Mouse (Mus musculus) heart, postnatal 4 days (tissue): ENCODE measurements at regions not wholly inside any gene's neighbourhood (a gene's known extent, or its start where the extent isn't known, plus 50 kb on each side); places are given as distances from the start of the nearest gene placed in this dataset.
"Not testable (repeated sequence)": the region's sequence is repeated elsewhere in the genome, so short reads cannot be mapped to it uniquely, and the experiment has no call there.

Experiments
- DNase-seq: peaks from one replicate; pipeline ENCODE4 v3.0.0; 2021

DNA sequence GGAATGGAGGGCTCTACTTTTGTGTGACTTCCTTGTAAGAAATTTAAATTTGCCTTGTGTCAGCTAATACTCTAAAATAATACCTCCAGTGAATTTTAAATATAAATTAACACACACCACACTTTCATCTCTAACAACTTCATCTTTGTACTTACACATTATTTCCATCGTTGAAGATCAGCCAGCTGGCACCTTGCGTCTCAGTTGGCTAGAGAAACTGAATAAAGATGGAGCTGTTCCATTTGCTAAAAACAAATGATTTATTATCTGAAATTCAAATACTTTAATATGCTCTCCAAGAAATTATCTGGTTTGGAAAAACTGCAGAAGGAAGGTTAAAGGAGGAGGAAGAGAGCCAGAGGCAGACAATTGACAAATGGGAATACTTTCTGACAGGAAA, 122.0 kb upstream of the Gm11096 start:
- DNase-seq, result peak; percentile 11

DNA sequence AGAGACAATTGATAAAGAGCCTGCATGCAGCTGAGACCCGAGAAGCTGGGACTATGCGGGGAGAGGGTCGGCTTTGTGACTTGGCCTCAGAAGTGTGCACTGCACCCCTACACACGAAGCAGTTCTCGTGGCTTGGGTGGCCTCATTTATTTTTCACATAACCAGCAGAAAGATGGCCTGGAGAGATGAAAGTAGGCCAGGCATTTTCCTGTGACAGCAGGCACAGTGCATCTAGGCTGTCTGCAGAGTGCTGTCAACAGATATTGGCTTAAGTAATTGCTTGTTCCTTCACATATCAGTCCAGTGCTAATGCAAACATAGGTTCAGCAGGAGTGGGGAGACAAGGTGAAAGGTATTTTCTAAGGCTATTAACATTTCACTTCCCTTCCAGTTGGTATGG, 124.9 kb upstream of the Gm11096 start:
- DNase-seq, result no peak

DNA sequence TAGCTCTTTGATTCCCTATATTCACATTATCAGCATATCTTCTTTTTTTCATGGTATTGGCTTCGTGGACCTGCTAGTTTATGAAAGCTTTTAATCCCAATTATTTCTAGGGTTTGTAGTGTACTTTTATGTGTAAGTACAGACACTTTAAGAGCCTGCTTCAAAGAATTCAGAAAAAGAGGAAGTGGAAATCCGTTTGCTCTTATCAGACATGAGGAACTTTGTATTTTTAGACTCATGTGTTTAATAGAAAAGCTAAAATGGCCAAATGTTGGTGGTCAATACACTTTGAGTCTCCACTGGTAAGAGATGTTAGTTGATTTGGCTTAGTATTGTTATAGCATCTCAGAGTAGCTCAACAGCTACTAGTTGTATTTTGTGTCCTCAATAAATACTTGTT, 135.7 kb upstream of the Gm11096 start:
- no peak for DNase-seq

DNA sequence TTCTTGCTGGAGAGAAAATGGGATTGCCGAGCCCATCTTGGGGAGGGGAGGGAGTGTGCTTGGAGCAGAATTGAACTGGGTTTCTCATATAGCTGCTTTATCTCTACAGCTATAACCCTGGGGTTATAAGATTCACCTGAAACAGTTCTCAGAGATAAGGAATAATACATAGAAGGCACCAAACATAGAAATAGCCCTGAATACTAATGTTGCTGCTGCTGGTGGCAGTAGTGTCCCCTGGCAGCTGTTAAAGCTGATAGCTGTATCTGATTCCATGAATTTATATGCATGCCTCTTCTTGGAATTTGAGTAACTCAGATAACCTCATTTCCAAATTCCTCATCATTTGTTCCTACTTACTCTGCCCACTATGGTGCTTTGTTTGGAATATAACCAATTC, 137.0 kb upstream of the Gm11096 start:
- no peak for DNase-seq

GRCm38 (mm10) chr17:81302490-81302889, 139.1 kb upstream of the Gm11096 start:
- DNase-seq, result no peak

GRCm38 (mm10) chr17:81291829-81292228, 149.7 kb upstream of the Gm11096 start:
- no peak for DNase-seq

- DNase-seq, result no peak
Measured at GRCm38 (mm10) chr17:81282543-81282942, 159.0 kb upstream of the Gm11096 start.

DNA sequence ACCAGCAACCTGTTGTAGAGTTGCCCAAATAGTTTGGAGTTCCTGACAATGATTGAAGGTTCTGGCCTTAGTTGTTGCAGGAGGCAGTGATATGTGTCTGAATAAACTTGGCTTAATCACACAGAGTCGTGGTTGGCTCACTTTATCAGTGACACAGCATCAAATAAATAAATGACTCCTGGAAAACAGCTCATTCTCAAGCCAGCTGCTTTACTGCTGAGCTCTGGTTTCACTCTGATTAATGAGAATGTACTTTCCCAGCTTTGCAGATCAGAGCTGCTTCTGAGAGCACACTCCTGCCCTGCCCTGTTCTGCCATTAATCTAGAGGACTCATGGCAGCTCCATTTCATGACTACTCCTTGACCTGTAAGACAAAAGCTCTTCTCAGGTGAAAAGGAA, 171.3 kb upstream of the Gm11096 start:
- DNase-seq, result no peak

GRCm38 (mm10) chr17:81261957-81262356, 179.6 kb upstream of the Gm11096 start:
- DNase-seq, result no peak

GRCm38 (mm10) chr17:81260036-81260435, 181.5 kb upstream of the Gm11096 start:
- DNase-seq, result no peak

DNA sequence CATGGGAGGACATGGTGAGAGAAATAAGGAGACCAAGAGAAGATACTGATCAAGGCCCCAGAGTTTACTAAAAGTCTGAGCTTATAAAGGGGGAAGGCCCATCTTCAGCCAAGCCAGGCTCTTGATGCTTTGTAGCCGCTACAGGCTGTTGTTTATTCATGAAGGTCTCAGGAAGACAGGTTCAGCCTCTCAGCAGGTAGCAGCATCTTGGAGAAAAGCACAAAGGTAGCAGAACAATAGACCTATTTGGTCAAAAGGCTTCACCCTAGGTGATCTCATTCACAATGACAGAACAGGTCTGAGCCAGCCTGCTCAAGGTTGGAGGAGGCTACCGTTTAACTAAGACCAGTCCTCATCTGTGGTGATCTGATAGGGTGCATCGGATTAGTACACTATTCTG, 185.5 kb upstream of the Gm11096 start:
- DNase-seq, result no peak

DNA sequence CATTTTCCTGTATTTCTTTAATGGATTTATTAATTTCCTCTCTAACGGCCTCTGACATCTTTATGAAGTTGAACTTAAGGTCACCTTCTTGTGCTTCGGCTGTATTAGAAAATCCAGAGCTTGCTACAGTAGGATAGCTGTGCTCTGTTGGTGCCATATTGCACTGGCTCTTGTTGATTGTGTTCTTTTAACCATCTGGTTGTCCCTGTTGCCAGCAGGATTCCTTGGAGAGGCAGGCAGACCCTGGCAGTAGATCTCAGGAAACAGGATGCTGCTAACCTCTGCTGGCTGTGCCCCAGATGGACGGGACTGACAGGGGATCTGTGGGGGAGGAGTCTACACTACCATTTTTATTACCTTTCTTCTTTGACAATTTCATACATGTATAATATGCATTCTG, 185.9 kb upstream of the Thumpd2 start:
- DNase-seq, result no peak

DNA sequence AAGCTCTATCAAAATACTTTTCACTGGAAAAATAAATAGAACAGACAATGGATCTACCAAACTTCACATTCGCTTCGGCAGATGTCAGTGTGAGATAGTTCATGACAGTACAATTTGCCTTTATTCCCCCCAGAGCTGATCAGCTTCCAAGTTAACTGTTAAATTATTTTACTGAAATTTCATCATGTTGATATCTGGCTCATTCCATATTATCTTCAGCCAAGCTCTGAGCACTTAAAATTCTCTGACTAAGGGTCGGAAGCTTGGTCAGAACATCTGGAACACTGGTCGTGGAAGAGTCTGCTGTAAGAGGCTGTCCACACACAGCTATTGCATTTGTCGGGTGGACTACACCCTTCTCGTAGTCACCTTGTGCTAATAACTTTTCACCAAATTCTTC, 181.3 kb upstream of the Thumpd2 start:
- DNase-seq, result no peak

DNA sequence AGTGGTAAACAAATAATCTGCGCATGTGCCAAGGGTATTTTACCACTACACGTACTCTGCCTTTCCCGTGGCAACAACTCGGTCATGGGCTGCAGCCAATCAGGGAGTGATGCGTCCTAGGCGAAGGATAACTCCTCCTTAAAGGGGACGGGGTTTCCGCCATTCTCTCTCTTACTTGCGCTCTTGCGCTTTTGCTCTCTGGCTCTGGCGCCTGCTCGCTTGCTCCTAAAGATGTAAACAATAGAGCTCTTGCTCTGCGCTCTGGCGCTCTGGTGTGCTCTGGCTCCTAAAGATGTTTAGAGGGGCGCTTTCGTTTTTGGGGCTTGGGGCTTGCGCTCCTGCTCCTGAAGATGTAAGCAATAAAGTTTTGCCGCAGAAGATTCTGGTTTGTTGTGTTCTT, 166.9 kb upstream of the Thumpd2 start:
- DNase-seq, result not testable (repeated sequence)

DNA sequence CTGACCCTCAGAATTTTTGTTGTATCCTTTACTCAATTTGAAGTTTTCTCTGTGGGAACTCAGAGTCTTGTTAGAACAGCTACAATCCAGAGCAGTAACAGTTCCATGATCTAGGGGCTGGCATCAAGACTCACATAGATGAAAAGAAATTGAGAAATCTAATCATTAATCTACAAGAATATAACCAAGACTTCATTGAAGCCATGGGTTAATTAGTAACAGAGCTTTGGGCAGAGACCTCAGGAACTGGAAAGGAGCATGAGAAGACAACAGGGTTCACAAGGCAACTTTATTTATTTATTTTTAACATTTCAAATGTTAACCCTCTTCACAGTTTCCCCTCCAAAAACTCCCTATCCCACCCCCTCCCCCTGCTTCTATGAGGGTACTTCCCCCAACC, 160.4 kb upstream of the Thumpd2 start:
- DNase-seq, result no peak

DNA sequence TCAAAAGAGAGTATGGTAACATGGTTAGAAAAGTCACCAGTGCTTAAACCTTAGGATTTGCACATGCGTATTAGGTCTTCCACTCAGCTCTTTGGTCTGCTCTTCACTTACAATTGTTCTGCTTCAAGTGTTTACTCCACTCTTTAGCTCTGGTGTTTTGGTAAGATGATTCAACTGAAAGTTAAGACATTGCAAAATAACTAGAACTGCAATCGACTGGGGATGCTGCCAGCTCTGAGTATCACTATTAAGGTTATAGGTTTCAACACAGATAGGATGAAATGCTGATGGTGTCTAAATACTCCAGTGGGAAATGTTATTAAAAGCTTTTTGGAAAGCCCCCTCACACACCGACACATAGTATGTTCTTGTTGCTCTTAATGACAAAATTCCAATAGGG, 156.6 kb upstream of the Thumpd2 start:
- DNase-seq, result no peak

GRCm38 (mm10) chr17:81214844-81215243, 150.0 kb upstream of the Thumpd2 start:
- DNase-seq, result no peak

DNA sequence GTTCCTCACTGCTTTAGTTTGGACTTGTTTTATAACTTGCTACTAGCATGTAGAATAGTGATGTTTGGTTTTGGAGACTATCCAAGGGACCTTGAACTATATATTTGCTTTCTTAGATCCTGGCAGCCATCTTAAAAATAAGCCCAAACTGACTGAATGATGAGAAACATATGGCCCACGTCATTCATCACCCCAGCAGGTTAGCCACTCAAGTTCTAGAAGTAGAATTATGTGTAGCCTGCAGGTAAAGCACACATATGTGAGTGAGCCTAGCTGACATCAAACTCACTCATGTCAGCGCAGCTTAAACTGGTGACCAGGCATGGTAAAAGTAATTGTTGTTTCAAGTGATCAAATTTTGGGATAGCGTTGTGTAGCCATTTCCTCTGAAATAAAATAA, 147.2 kb upstream of the Thumpd2 start:
- no peak for DNase-seq

DNA sequence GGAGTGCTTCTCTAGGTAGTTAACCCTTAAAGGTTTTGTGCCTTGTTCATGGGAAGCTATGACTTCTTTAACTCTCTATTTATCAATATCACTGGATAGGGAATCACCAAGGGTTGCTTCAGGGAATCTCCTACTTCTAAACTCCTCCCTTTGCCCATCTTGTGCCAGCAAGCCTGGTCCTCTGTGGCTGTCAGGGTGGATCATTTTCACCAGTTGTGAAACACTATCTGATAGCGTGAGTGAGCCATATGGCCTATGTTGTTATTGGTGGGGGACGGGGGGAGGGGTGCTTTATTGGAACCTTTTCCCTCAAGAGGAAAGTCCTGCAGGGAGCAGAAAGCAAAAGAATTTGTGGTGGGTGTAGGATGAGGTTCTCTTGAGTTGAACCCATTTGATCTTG, 145.5 kb upstream of the Thumpd2 start:
- no peak for DNase-seq

DNA sequence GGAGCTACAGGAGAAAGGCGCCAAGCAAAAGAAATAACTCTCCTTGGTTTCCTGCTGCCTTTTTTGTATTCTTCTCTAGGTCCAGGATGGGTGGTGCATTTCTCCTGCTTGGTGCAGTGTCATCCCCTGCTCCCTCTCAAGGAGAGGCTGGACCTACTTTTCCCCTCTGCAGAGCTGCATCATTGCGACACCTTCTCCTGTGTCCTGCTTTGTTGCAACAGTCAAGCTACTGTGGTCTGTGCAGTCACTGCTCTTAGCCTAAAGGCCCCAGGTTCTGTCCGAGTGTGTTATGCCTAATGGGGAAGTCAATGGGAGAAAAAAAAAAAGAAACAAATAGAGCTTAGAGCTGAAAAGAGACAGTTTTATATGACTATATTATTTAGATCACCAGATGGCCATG, 144.4 kb upstream of the Thumpd2 start:
- DNase-seq, result no peak

GRCm38 (mm10) chr17:81201052-81201451, 136.2 kb upstream of the Thumpd2 start:
- no peak for DNase-seq

DNA sequence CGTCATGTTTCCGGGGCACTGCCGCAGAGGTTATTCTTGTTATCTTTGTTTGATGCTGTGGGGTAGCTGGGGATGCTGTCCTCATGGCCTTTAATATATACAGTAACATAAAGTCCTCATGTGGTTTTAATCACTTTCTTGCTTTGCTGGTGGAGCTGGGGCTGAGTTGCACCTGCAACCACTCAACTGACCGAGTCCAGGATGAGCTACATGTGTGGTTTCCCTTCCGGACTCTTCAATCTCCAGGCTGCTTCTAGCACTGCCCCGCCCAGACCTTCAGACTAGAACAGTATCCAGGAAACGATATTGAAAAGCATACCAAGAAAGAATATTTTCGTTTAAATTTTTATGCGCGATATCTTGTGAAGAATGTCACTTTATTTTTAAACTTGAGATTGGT, 129.1 kb upstream of the Thumpd2 start:
- no peak for DNase-seq

DNA sequence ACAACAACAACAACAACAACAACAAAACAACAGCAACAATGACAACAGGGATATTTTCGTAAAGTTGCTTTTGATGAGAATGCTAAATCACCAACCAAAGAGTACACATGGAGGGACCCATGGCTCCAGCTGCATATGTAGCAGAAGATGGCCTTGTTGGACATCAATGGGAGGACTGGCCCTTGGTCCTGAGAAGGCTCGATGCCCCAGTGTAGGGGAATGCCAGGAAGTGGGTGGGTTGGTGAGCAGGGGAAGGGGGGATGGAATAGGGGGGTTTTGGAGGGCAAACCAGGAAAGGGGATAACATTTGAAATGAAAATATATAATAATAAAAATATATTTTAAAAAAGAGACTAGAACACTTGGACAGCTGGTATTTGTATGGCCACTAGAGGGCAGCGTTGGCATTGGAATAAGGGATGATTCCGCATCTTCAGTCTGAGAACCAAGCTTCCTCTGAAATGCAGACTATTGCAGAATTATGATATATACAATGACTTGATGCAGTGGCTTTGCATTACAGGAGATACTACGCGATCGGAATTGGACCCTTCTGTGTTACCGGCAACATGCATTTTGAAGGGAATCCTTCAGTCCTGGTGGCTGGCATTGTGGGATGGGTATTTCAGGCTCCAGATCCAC, 128.5 kb upstream of the Thumpd2 start:
- peak; percentile 80 for DNase-seq

- peak; percentile 60 for DNase-seq
Measured at GRCm38 (mm10) chr17:81189996-81190395, 125.1 kb upstream of the Thumpd2 start.

DNA sequence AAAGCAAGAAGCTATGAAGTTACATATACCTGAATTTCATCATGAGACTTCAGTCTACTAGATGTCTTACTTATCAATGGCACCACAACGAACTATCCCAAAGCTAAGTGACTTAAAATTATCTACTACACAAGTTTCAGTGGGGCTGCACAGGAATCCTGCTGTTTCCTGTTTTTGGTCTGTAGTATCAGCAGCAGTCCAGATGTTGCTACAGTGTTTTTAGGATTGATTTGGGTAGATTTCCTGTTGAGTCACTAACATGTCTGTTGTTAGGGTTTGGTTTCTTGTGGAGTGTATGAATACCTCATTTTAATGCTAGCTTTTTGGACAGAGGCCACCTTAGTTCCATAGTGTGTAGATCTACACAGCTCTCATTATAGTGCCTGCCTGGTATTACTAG, 120.8 kb upstream of the Thumpd2 start:
- DNase-seq, result no peak
